Mouse (Mus musculus) limb, embryonic 14.5 days (tissue): ENCODE data around the gene Tnfsfm13. TPM values are rescaled to one million over a fixed set of nuclear protein-coding genes. Genes with fewer than 3 reads are reported as not detected.

Source experiments
- ATAC-seq: fragments of 200-750 bp; cut with Nextera tagmentation; 2 replicates; pipeline ENCODE4 v1.8.0; 2017; ENCODE audit warnings: low read depth, moderate number of reproducible peaks, moderate TSS enrichment; ENCODE audit not compliant: low FRiP score
- DNase-seq: peaks from one replicate; pipeline ENCODE4 v3.0.0-alpha.2; 2015; ENCODE audit warnings: low spot score
- H3K27ac ChIP-seq: fragments of 300-500 bp; sonication (generic); replicated peaks from 2 replicates; pipeline ENCODE4 v1.5.1; 2014; ENCODE audit warnings: low read depth, mild to moderate bottlenecking, low read length, moderate library complexity, mixed read lengths
- H3K27me3 ChIP-seq: fragments of 300-500 bp; sonication (generic); 2 replicates; pipeline ENCODE4 v1.6.1; 2014; ENCODE audit warnings: low read length, mixed read lengths; ENCODE audit not compliant: control insufficient read depth, insufficient read depth
- H3K36me3 ChIP-seq: fragments of 300-500 bp; sonication (generic); 2 replicates; pipeline ENCODE4 v1.6.1; 2014; ENCODE audit warnings: mild to moderate bottlenecking, low read length, moderate library complexity, mixed read lengths; ENCODE audit not compliant: control insufficient read depth, insufficient read depth
- H3K4me1 ChIP-seq: fragments of 300-500 bp; sonication (generic); 2 replicates; pipeline ENCODE4 v1.6.1; 2014; ENCODE audit warnings: antibody characterized with exemption, low read length, mixed read lengths; ENCODE audit not compliant: control insufficient read depth, insufficient read depth
- H3K4me2 ChIP-seq: fragments of 300-500 bp; sonication (generic); replicated peaks from 2 replicates; pipeline ENCODE4 v1.6.1; 2014; ENCODE audit warnings: low read depth, mild to moderate bottlenecking, low read length, moderate library complexity; ENCODE audit not compliant: severe bottlenecking
- H3K4me3 ChIP-seq: fragments of 300-500 bp; sonication (generic); replicated peaks from 2 replicates; pipeline ENCODE4 v1.5.1; 2014; ENCODE audit warnings: low read length
- H3K9ac ChIP-seq: fragments of 300-500 bp; sonication (generic); 2 replicates; pipeline ENCODE4 v1.6.1; 2014; ENCODE audit warnings: mild to moderate bottlenecking, low read depth, low read length, moderate library complexity; ENCODE audit not compliant: severe bottlenecking
- H3K9me3 ChIP-seq: fragments of 300-500 bp; sonication (generic); 2 replicates; pipeline ENCODE4 v1.6.1; 2016; ENCODE audit warnings: low read length; ENCODE audit not compliant: control insufficient read depth
- POLR2A ChIP-seq: fragments of 200-500 bp; IDR thresholded peaks from 2 replicates; pipeline ENCODE4 v1.8.0; 2012; ENCODE audit warnings: inconsistent platforms, mild to moderate bottlenecking, moderate library complexity, borderline replicate concordance; ENCODE audit not compliant: insufficient read depth, insufficient read length; ENCODE audit errors: extremely low read depth
- WGBS: fragments of 180-500 bp; shearing (Covaris S2); extraction: QIAGEN DNeasy Blood & Tissue Kit; methylation state at CpG from one replicate; pipeline ENCODE4 v1.1.7; 2014; 5-methylcytosine and 5-hydroxymethylcytosine counted together
- polyA plus RNA-seq, 2 experiments: library from polyadenylated mRNA; depleted of rRNA in 1 of 2; stranded (reverse) in 1 of 2; unstranded in 1 of 2; fragments of >200 nt; fragmentation: Nextera tagmentation in 1 of 2; extraction: Ambion mirVana in 1 of 2; gene quantifications; 2 replicates each; pipeline versions ENCODE4 v1.2.1 to v1.2.3; 2012 to 2014

Tnfsfm13 gene
- polyA plus RNA-seq, 2 experiments, result 6.6 to 6.9 TPM

DNA sequence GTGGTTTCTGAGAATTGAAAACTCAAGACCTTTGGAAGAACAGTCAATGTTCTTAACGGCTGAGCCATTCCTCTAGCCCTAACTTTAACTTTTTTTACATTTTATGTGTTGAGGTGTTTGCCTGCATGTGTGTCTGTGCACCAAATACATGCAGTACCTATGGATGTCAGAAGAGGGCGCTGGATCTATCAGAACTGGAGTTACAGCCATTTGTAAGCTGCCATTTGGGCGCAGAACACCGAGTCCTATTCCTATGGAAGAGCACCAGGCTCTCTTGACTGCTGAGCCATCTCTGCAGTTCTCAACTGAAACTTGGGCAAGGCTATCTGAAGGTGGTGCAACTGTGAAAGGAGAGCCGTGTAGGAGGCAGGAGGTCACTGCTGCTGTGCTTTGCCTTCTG lies 2.7 kb upstream of the Tnfsfm13 start:
- Histone ChIP-seq H3K4me1 (peaks cover 7% of the 10 kb centered on the region), H3K27me3 (no peaks in the 10 kb centered on the region), H3K4me3 (no peak overlapping the region), H3K9me3 (0 out of 2 replicates have a peak, but pooled peaks cover 5% of the 10 kb centered on the region), H3K27ac (no peak overlapping the region), H3K9ac (no peak overlapping the region), H3K4me2 (no peak overlapping the region), H3K36me3 (no peaks in the 10 kb centered on the region)
- WGBS, result 78% methylated on average over 5 of the region's 5 CpGs
- no peak for TF ChIP-seq POLR2A
- ATAC-seq (no peak), DNase-seq (no peak)

DNA sequence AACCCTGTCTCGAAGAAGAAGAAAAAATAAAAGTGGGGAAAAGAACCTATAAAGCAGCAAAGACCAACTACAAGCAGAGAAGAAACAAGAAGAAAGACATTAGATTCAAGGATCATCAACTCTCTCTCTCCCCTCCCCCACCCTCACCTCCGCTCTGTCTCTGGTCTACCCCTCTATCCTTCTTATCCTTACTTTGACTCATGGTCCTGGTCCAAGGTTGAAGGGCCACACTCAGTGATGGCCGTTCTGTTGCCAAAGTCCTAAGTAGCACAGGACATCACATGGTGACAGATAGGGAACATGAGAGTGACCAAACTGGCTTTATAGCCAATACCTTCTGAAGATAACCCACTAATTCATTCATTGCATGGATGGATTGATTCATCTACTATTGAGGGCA lies 1.5 kb upstream of the Tnfsfm13 start:
- no peak for ATAC-seq
- Histone ChIP-seq H3K27ac (no peak overlapping the region), H3K36me3 (no peaks in the 10 kb centered on the region), H3K4me3 (no peak overlapping the region), H3K9me3 (0 out of 2 replicates have a peak, but pooled peaks cover 5% of the 10 kb centered on the region), H3K27me3 (no peaks in the 10 kb centered on the region), H3K9ac (no peak overlapping the region), H3K4me2 (no peak overlapping the region), H3K4me1 (peaks cover 7% of the 10 kb centered on the region)
- no peak for TF ChIP-seq POLR2A
- no peak for DNase-seq
- WGBS, result 90% methylated on average over 3 of the region's 3 CpGs

DNA sequence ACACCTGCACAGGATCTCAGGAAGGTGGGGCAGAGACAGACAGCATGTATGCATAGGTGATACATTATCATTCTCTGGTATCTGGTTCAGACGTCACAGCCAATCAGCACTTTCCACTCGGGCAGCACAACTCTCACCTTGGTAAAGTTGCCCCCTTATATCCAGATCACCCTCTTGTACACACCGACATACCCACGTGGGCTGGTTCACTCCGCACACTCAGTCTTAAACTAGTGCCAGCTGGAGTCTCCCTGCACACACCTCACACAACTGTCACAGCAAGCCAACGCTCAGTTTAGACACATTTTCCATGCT lies 895 bp downstream of the Tnfsfm13 start:
- peaks cover 7% of the 10 kb centered on the region for H3K4me1 ChIP-seq
- DNase-seq (no peak), ATAC-seq (no peak)
- H3K9me3 ChIP-seq, result 0 out of 2 replicates have a peak, but pooled peaks cover 5% of the 10 kb centered on the region
- H3K4me2 ChIP-seq, result peak overlapping the region; percentile 91
- H3K27me3 ChIP-seq, result no peaks in the 10 kb centered on the region
- WGBS, result 13% methylated on average over 6 of the region's 6 CpGs
- no peak for TF ChIP-seq POLR2A
- no peak overlapping the region for H3K27ac ChIP-seq
- peak overlapping the region; percentile 53 for H3K4me3 ChIP-seq
- peak overlapping the region; percentile 83 for H3K9ac ChIP-seq
- no peaks in the 10 kb centered on the region for H3K36me3 ChIP-seq

DNA sequence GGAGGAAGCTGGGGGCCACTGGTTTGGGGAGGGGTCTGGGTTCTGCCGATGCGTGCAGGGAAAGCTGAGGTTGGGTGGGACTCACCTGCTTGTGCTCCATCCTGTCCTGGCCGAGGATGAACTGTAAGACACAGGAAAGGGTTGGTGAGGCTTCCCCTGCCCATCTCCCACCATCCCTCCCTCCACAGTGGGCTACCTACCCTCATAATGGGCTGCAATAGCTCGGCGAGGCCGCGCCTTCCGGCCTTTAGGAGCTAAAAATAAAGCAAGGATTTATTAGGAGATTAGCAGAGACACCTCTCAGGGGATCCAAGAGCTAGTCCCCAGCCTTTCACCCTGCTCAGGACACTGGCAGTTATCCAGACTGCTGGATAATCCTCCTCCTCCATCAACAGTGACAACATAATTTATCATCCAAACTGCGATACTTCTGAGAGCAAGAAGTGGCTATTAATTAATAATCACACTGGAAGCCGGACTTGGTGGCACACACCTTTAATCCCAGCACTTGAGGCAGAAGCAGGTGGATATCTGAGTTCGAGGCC lies 2.4 kb downstream of the Tnfsfm13 start:
- 0 out of 2 replicates have a peak, but pooled peaks cover 1% of the 10 kb centered on the region for H3K9me3 ChIP-seq

DNA sequence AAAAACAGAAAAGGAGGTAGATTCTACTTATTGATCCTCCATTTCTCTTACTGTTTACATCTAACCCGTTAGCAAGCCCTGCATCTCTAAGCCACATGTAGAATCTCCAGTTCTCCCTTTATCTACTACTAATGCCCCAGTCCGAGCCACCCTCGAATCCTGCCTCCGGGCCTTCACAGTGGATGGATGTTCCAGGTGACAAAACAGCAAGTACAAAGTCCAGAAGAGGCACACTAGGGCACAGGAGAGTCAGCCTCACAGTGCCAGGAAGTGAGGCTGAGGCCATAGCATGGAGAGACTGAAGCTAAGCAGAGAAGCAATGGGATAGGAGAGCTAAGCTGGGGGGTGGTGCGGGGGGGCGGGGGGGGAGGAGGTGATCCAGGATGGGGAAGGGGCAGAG lies 3.0 kb downstream of the Tnfsfm13 start:
- Histone ChIP-seq H3K4me1 (peaks cover 7% of the 10 kb centered on the region), H3K4me3 (no peak overlapping the region), H3K36me3 (no peaks in the 10 kb centered on the region), H3K27ac (no peak overlapping the region), H3K27me3 (no peaks in the 10 kb centered on the region), H3K9ac (no peak overlapping the region), H3K9me3 (no peaks in the 10 kb centered on the region), H3K4me2 (no peak overlapping the region)
- 91% methylated on average over 6 of the region's 6 CpGs for WGBS
- DNase-seq (no peak), ATAC-seq (no peak)
- no peak for TF ChIP-seq POLR2A

More for the DNA sequence above, 2.4 kb downstream of the Tnfsfm13 start:
- no peak overlapping the region for H3K4me3 ChIP-seq
- no peak for ATAC-seq
- 64% methylated on average over 11 of the region's 11 CpGs for WGBS
- H3K36me3 ChIP-seq, result no peaks in the 10 kb centered on the region
- H3K4me2 ChIP-seq, result no peak overlapping the region
- no peak for DNase-seq
- H3K27me3 ChIP-seq, result no peaks in the 10 kb centered on the region
- H3K4me1 ChIP-seq, result peaks cover 7% of the 10 kb centered on the region
- TF ChIP-seq POLR2A, result no peak
- no peak overlapping the region for H3K9ac ChIP-seq
- no peak overlapping the region for H3K27ac ChIP-seq
